Mouse (Mus musculus): ENCODE measurements around the gene Nedd8. TPM values are rescaled to one million over a fixed set of nuclear protein-coding genes. Genes with fewer than 3 reads are reported as not detected.

The Nedd8 gene
- polyA plus RNA-seq, 2 experiments from 2014 or later, result 338 to 343 TPM

DNA sequence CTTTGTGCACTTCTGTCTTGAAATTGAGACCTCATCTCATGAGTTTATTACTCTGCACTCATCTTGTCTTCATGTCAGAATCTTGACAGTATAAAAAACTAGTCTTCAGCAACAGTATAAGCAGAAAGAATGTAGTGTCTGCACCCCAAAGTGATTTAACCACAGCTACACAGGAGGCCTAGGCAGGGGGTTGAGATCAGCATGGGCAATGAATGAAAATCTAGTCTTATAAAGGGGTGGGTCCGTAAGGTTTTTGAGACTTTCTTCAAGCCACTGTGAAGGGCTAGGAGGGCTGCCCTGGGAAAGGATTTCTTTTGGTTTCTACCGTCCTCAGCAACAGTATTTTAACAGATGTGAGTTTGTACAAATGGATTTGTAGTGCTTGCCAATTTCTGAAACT is 11.3 kb downstream of the Nedd8 start:
- ATAC-seq, result no peak

DNA sequence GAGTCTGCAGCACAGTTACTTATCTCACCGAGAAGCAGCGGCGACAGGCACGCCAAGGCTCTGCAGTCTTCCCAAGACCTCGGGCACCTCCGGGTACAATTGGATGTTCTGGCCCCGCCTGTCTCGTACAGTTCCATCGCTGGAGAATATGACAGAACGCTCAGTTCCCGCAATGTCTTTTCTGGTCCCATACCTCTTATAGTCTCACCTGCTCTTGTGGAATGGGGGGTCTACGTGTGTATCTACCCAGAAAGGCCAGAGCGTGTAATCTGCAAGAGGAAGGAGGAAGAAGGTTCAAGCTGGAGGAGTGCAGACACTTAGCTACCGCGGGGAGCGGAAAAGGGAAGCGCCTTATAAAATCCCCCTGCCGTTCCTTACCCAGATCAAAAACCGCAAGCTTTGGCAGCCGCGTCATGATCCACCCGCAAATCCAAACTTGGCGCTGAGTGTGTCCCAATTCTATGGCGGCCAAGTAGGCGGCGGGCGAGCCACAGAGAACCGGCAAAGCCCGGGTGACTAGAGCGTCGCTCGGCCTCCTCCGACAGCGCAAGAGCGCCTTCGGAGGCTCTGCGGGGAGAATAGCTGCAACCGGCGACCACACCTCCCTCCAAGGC is 11.9 kb downstream of the Nedd8 start, which contains the start of gene Mdp1:
TSS of gene Mdp1 (minus strand) at position 549 of the 614 bp plus-strand sequence.
- ATAC-seq, result peak; percentile 95

DNA sequence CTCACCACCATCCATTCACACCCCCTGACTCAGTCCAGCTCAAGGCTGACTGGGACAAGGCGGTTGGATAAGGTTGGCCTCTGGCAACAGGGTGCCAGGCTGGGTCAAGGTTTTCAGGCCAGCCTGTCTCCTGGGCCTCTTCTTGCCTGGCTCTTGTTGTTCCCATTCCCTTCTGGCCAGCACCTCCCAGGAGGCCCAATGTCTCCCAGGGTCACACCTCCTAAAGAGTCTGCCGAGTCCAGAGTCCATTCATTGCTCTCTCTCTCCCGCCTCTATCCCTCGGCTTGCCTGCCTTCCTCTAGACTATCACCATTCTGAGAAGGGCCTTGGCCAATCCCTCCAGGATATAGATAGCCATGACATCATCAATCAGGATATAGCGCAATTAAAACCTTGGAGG is 13.9 kb downstream of the Nedd8 start:
- ATAC-seq, result no peak

DNA sequence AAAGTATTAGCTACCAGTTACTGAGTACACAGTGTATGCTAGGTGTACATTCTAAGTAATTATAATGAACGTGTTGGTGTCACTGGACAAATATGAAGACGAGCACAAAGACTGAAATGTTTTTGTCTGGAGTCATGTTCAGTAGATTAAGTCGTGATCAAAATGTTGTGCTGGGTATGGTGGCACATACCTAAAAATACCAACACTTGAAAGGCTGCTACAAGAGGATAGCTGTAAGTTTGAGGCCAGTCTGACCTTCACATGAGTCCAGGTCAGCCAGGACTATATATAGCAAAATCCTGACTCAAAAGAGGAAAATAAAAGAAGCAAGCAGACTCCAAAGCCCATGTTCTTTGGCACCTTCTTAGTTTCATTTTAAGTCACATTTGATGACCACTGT is 15.0 kb downstream of the Nedd8 start:
- no peak for ATAC-seq

DNA sequence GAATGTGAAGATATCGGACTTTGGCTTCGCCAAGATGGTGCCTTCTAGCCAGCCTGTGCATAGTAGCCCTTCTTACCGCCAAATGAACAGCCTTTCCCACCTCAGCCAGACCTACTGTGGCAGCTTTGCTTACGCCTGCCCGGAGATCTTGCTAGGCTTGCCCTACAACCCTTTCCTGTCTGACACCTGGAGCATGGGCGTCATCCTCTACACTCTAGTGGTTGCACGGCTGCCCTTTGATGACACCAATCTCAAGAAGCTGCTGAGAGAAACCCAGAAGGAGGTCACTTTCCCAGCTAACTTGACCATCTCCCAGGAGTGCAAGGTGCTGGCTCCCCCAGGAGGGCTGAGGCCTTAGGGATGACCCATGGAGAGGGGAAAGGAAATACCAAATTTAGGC is 20.4 kb downstream of the Nedd8 start:
- no peak for ATAC-seq

DNA sequence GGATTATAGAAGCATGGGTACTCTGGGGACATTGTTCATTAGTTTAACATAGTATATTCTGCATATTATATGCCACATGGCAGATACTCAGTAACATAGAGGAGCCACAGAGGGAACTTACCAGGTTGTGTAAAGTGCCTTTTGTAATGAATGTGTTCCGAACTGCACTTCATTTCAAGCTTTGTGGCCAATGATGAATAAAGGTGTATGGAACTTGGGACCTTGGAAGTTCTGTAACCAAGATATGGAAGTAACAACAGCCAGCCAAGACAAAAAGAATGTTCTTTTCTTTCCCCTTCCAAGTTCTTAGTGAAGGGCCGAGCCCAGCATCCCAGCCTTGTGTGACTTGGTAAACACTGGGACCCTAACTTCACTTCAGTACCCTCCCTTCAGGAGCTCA is 22.0 kb downstream of the Nedd8 start, which contains the start of gene Tssk4:
TSS of gene Tssk4 (plus strand) at position 301 of the 400 bp plus-strand sequence.
- no peak for ATAC-seq

DNA sequence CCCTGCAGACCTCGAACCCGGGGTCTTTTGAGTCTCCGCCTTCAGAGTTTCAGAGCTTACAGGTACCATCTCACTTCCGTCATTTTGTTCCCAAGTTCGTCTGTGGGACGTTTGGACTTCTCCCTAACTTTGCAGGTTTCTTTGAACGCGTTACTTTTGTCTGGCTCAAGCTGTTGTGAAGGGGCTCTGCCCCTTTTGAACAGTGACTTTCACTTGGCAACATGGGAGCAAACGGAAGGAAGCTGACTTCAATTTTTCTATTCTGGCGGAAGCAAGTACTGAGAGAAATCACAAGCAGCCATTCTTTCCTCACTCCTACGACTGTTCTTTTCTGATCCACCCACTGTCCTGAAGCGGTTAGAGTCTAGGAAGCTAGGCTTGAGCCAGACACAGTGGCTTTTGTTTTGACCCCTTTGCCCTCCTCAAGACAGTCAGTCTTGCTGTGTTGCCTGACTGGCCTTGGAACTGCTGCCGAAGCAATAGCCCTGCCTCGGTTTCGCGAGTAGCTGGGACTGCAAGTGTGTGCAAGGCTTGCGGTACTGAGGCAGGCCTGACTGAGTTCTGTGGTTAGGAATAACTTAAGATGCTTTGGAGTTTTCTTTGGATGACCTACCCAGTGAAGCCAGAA is 27.5 kb downstream of the Nedd8 start:
- ATAC-seq, result peak; percentile 40

DNA sequence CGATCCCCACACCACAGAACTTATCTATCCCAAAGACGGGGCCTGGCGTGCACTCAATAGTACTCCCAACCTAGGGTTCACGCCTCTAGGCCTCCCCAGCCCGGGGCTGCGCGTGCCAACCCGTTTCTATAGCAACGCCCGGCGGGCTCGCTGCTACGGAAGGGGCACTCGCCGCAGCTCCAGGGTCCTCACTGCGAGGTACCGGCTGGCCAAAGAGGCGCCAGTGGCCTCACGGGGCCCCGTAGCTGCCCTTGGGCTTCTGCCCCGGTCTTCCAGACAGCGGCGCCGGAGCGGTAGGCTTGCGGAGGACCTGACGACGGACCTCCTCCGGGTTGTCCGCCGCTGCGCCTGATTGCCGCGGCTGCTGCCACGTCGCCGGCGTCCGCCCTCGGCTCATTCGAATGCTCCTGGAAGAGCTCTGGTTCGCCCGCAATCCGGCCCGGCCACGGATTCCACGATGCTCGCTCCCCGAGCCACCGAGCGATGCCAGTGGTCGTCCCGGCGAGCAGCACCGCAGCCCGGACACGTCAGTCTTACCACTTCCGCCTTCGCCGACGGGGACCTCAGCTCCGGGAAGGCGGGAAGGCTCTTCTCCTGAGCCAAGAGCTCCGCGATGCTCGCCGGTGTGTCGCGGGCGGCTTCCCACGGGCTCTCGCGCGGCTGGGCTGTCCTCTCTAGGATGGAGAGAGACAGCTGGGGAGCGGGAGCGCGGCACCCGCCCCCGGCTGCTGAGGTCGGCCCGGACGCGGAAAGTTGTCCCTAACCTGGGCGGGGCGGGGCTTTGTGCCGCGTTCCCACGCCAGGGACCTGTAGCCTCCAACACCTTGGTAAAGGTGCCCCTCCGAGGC is 28.6 kb downstream of the Nedd8 start, which contains the start of gene Tm9sf1:
TSS of gene Tm9sf1 (minus strand) at position 747 of the 848 bp plus-strand sequence.
- ATAC-seq, result peak; percentile 76

DNA sequence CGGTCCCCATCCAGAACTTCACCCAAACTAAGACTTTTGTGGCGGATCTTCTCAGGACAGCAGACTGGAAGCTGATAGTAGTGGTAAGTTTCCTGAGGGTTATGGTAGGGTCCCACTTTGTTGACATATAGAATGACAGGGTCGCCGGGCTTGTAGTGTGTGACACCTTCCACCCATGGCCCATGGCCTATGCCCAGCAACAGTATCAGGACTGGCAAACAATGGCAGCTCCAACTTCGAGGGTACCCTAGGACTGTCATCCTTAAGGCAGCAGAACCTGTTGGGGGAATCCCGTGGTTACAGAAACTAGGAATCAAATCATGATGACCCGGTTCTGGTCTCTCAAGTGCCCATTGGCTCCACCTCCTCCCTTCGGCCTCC is 29.3 kb downstream of the Nedd8 start:
- ATAC-seq, result no peak

DNA sequence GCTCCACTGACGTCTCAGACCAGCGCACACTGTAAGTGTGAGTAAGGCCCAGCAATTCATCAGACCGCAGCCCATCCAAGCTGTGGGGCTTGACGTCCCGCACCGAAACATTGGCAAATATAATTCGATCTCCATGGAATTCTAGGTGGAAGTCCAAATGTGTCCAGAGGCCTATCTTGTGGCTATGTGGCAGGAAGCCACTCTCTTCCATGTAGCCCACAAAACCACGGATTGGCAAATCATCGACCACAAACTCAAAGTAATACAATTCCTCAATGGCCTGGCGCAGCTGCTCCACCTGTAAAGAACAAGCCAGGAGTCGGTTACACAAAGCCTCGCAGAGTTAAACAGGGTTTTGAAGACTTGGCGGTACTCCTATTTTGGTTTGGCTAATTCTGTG is 30.6 kb downstream of the Nedd8 start:
- ATAC-seq, result no peak

DNA sequence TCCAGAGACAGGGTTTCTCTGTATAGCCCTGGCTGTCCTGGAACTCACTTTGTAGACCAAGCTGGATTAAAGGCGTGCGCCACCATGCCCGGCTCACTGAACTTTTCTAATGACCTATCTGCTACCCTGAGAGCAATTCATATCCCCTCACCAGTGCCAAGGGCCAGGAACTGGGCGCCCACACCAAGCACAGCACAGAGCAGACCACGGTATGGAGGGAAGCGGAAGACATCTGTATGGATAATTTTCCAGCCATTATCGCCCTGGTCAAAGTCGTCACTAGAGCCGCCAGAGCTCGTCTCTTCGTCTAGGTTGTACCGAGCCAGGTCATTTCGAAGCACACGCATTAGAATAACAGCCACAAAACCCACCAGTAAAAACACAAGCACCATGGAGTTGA is 31.1 kb downstream of the Nedd8 start:
- ATAC-seq, result no peak

DNA sequence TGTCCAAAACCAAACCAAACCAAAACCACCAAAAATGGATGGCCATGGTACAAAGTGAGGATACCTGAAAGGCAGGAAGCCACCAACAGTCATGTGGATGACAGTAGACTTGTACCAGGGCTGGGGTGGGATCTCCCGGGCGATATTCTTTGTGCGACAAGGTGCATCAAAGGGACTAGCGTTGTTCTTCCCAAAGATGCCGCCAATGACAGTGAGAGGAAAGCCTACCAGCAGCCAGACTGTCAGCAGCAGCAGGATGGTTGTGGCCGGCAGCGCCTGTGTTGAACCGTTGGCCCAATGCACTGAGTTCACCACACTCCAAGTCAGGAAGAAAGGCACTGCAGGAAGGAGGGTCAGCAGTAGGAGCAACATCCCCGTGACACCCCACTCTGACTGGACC is 34.1 kb downstream of the Nedd8 start, which contains the start of gene Gm49378:
TSS of gene Gm49378 (minus strand) at position 101 of the 400 bp plus-strand sequence.
- no peak for ATAC-seq

DNA sequence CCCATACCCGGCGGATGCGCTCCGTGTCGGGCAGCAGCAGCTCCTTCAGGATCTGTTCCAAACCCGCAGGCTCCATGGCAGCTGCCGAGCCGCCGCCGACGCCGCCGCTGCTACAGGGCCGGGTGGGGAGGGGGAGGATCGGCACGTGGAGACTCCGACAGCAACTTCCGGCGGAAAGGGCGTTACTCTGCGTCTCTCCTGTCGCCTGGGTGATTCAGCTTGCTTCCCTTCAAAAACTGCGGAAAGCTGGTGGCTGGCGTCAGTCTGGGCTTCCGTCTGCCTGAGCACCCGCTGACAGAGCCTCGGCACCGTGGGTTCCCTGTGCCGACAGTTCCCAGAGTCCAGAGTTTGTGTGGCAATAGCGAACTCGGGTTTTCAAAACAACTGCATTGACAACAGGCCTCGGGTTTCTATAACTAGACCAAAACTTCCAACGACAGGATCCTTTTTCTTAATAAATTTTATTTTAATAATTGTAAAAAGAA is 36.4 kb downstream of the Nedd8 start, which contains the start of gene Ipo4:
TSS of gene Ipo4 (minus strand) at position 435 of the 485 bp plus-strand sequence.
- ATAC-seq, result peak; percentile 99

DNA sequence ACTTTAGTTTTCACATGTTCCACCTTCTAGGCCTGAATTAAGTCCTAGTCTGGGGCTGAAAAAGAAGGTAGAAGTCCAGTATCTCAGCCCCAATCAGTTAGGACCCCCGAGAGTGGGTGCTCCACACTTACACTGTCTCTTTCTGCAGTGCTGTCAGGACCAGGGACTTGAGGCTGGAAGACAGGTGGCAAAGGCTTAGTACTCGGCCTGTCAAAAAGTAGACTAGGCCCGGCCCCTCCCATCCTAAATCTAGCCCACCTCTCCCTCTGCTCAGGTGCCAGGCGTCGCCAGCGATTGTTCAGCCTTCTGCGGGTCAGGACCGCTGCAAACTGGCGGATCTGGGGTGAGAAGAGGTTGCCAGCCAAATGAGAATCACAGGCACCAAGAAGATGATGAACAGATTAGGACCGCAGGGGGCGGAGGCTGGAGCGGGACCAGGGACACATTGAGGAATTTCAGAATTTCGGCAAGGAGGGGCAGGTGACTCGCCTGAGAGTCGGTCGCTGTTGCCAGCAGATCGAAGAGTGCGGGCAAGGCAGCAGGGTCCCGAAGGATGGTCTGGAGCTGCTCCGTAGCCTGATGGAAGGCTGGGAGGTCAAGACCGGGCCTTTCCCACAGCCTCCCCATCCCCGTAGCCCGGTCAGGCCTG is 36.9 kb downstream of the Nedd8 start:
- ATAC-seq, result peak; percentile 6

DNA sequence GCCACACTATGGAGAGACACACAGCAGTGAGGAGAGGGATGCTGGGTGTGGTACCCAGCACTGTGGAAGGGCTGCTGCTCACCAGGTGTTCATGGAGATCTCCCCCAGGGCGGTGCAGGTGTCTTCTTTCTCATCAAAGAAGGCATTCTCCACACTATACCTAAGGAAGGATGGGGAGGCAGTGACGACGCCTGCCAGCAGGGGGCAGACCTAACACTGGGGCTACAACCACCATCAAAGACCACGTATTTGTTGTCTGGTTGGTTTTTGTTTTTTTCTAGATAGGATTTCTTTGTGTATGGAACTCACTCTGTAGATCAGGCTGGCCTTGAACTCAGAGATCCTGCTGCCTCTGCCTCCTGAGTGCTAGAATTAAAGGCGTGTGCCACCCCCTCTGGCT is 42.6 kb downstream of the Nedd8 start:
- peak; percentile 80 for ATAC-seq

DNA sequence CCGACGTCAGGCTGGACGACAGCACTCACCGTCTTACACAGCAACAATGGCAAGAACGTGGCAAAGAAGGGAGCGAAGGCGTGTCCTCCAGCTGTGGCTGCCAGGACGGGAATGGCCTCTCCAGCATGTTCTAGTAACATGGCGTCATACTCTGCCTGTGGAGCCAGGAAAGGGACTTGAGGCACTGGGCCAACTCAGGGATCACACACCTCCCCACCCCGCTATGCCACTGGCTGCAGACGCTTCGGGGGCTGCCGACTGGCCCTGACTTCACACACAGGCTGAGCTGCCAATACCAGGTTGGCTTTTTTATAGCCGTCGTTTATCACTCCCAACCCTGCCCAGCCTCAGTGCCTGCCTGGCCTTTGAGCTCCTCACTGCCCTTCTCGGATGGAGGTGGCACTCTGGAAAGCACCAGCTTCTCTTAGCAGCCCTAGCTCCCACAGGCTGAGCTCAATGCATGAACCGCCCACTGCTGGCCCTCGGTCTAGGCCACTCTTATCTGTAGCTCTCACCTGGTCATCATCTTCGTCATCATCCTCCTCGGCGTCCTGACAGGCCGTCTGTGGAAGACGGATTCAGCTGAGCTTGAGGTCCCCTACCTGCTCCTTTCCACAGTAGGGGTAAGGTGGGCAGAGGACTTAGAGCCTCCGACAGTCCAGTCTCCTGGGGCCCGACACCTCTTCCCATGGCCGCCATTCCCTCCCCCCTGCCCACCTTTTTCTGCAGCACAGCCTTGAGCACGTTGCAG is 43.7 kb downstream of the Nedd8 start:
- no peak for ATAC-seq

DNA sequence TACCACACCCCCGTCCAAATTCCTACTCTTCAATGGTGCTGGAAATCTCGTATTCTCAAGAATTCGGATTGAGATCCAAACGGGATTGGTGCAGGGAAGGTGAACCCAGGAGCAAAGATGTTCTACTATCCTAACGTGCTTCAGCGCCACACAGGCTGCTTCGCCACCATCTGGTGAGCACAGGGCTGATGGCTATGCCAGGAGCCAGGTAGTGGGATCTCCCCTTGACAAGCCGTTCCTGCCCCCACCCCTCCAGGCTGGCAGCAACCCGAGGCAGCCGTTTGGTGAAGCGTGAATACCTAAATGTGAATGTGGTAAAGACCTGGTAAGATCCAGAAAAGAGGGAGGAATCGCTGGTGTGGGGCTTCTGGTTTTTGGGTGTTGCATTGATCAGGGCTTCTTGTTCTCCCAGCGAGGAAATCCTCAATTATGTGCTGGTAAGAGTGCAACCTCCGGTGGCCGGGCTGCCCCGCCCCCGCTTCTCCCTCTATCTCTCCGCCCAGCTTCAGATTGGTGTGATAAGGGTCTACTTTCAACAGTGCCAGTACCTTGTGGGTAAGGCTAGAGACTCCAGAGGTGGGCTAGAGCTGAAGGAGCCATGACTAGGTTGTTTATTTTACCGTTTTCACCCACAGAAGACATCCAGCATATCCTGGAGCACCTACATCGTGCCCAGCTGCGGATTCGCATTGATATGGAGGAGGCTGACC is 53.3 kb downstream of the Nedd8 start:
- peak; percentile 27 for ATAC-seq

DNA sequence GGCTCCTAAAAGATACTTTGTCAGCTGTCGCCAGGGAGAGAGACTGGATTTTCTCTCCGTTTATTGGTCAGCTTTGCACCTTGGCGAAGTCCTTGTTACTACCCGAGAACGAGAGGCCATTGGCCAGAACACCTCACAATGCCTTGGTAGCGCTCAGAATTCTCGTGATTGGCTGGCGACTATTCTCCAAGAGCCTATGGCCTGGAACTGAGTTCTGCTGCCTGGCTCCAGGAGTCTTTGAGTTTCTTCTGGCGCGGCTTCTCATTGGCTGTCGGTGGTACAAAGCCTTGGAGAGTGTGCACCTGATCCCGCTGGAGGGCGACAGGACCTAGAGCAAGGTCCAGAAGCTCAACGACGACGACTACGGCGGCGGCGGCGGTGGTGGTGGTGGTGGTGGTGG is 54.1 kb downstream of the Nedd8 start, which contains the start of gene Rec8:
TSS of gene Rec8 (plus strand) at position 216 of the 400 bp plus-strand sequence.
- peak; percentile 92 for ATAC-seq

DNA sequence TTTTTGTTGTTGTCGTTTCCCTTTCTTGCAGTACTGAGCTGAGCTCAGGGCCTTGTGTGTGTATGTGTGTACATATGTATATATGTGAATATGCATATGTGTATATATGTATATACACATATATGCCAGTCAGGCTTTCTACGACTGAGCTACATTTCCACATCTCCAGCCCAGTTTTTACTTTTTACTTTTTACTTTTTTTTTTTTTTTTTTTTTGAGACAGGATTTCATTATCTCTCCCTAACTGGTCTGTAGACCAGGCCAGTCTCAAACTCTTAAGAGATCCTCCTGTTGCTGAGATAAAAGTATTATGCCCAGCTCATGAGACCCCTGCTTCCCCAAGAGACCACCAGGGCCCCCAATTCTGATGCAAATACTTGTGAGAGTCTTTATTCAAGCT is 55.1 kb downstream of the Nedd8 start:
- ATAC-seq, result no peak

DNA sequence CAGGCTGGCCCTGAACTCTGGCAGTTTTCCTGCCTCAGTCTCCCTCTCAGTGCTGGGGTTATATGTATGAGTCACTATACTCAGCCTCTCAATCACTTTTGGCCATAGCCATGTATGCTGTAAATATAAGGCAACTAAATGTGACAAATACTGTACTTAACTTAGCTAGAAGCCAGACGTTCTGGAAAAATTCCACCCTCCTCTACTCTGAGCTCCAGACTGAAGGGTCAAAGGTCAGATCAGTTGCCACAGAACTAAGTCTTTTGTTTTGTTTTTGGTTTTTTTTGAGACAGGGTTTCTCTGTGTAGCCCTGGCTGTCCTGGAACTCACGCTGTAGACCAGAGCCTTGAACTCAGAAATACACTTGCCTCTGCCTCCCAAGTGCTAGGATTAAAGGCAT is 56.0 kb downstream of the Nedd8 start:
- ATAC-seq, result no peak

DNA sequence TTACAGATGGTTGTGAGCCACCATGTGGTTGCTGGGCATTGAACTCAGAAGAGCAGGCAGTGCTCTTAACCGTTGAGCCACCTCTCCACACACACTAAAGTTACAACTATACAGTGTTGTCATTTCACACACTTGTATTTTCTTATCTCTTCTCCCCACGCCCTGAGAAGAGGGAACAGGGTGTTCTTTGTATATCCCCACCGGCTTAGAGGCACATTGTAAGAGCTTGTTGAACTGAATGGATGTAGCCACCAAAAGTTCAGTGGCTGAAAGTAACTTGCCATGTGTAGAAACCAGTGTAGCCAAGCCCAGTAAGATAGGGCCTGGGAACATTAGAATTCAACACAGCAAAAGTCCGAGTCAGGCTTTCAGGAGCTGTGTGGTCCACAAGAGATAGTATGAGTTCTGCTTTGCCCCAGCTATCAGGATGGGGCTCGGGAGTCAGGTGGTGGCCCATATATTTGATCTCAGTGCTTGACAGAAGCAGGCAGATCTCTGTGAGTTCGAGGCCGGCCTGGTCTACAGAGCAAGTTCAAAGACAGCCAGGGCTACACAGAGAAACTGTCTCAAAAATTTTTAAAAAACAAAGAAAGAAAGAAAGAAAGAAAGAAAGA is 57.3 kb downstream of the Nedd8 start:
- no peak for ATAC-seq
